In the genomic region with DNA sequence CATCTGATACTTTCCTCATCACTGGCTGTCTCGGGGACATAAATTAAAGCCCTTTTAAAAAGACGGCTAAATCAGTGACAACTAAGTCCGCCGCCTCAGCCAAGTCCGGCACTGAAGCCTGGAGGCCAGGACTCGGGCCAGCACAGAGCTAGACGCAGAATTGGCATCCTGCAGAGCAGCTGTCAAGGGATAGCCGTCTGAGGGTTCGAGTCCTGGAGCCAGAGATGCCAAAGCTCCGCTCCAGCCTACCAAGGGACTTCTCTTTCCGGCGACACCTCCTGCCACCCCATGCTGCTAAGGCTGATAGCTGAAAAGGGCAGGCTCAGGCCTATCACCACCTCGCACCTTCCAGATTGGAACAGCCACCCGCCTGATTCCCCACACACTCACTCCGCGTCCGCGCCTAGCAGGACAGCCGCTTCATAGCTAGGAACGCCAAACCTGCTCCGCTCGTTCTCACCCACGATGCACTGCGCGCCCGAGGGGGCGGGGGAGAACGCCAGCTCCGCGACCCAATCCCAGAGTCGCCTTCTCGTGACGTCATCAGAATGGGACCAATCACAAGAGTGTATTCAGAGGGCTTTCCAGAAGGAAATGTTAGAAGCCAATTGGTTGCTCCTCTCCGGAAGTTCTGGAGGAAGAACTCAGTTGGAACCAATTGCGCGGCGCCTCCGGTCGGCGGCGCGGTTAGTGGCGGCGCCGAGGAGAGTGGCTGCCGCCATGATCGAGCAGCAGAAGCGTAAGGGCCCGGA, we compare ENCODE assay signal across 7 mouse cellular contexts. TPM values are rescaled to one million over a fixed set of nuclear protein-coding genes. Genes with fewer than 3 reads are reported as not detected.
DNase-seq lines count a peak whose midpoint lies in the region; ATAC-seq lines count a peak whose summit lies in the region.

Gene Zcchc17 (minus strand): TSS at position 458 of the 752 bp plus-strand sequence.
Gene Snrnp40 (plus strand): TSS at position 647 of the 752 bp plus-strand sequence.

- H3K36me3 ChIP-seq in intestine, embryonic 16.5 days (ENCODE audit: control insufficient read depth, insufficient read depth, low read length) = no peaks in the 10 kb centered on the region
- H3K36me3 ChIP-seq in midbrain, embryonic 11.5 days (ENCODE audit: control insufficient read depth, insufficient read depth, low read length) = peaks cover 6% of the 10 kb centered on the region

- DNase-seq in adrenal gland, adult 8-10 months = peak; percentile 98
- DNase-seq in embryo, embryonic 9.5 days (ENCODE audit: extremely low spot score) = peak; percentile 97
- DNase-seq in gastrocnemius, postnatal 4 days (ENCODE audit: low spot score in 2 of 2) = peak; percentile 99
- DNase-seq in left cerebral cortex, postnatal 36 days (ENCODE audit: low spot score in 2 of 2) = peak; percentile 98 to 99
- peak; percentile 99 for DNase-seq in midbrain, embryonic 11.5 days (ENCODE audit: low spot score, missing footprints)
- DNase-seq in skeletal muscle tissue, adult 2 months (ENCODE audit: low read depth, low spot score) = peak; percentile 98

- intact Hi-C loops in left cerebral cortex, postnatal 36 days (cut with DNase I) = no loop called here

- WGBS in intestine, embryonic 16.5 days = under 1% methylated on average over 49 of the region's 49 CpGs
- under 1% methylated on average over 49 of the region's 49 CpGs for WGBS in midbrain, embryonic 11.5 days

- peak within 1 kb of the TSS; percentile 90 for H3K4me3 ChIP-seq in intestine, embryonic 16.5 days (ENCODE audit: low read length)
- peak within 1 kb of the TSS; percentile 96 for H3K4me3 ChIP-seq in midbrain, embryonic 11.5 days (ENCODE audit: low read depth, low read length)

- peak within 1 kb of the TSS; percentile 96 for H3K9ac ChIP-seq in intestine, embryonic 16.5 days (ENCODE audit: low read depth, low read length)
- H3K9ac ChIP-seq in midbrain, embryonic 11.5 days (ENCODE audit: low read length) = peak within 1 kb of the TSS; percentile 91

- peaks cover 13% of the 10 kb centered on the region for H3K4me1 ChIP-seq in intestine, embryonic 16.5 days (ENCODE audit: control insufficient read depth, insufficient read depth, low read length)
- H3K4me1 ChIP-seq in midbrain, embryonic 11.5 days (ENCODE audit: control insufficient read depth, insufficient read depth, low read length) = peaks cover 18% of the 10 kb centered on the region

- H3K9me3 ChIP-seq in intestine, embryonic 16.5 days (ENCODE audit: control insufficient read depth, low read length) = no peaks in the 10 kb centered on the region
- H3K9me3 ChIP-seq in midbrain, embryonic 11.5 days (ENCODE audit: control insufficient read depth, low read length) = no peaks in the 10 kb centered on the region

- no peaks in the 10 kb centered on the region for H3K27me3 ChIP-seq in intestine, embryonic 16.5 days (replicated peaks; ENCODE audit: control insufficient read depth, insufficient read depth, low read length)
- no peaks in the 10 kb centered on the region for H3K27me3 ChIP-seq in midbrain, embryonic 11.5 days (ENCODE audit: control insufficient read depth, insufficient read depth, low read length)

- H3K27ac ChIP-seq in intestine, embryonic 16.5 days (ENCODE audit: low read length) = peak within 1 kb of the TSS; percentile 74
- peak within 1 kb of the TSS; percentile 61 for H3K27ac ChIP-seq in midbrain, embryonic 11.5 days (ENCODE audit: low read depth, low read length)

- peak within 1 kb of the TSS; percentile 80 for H3K4me2 ChIP-seq in intestine, embryonic 16.5 days (ENCODE audit: low read depth, low read length)
- peak within 1 kb of the TSS; percentile 89 for H3K4me2 ChIP-seq in midbrain, embryonic 11.5 days

- ATAC-seq in intestine, embryonic 16.5 days = peak; percentile 99
- peak; percentile 99 for ATAC-seq in midbrain, embryonic 11.5 days (ENCODE audit: low FRiP score)

RNA-seq across cellular contexts. Expression of gene Zcchc17, which starts in this region (rescaled TPM):
- 10 to 100 TPM; 40.8 to 55.8 (median 48.3) TPM for total RNA-seq in adrenal gland, adult 8-10 months (2022)
- 10 to 100 TPM; 42.3 to 42.6 TPM for total RNA-seq in gastrocnemius, postnatal 4 days (2021)
- 56.3 and 59.7 TPM in 2 replicates for polyA plus RNA-seq in intestine, embryonic 16.5 days (2015; fragmentation: Nextera tagmentation; extraction: Ambion mirVana)
- 10 to 100 TPM; 62.3 to 67.8 TPM for total RNA-seq in left cerebral cortex, postnatal 36 days (2021)
- polyA plus RNA-seq in midbrain, embryonic 11.5 days (2014; fragmentation: Nextera tagmentation; extraction: Ambion mirVana) = 81.2 and 84.7 TPM in 2 replicates

RNA-seq across cellular contexts. Expression of gene Snrnp40, which starts in this region (rescaled TPM):
- total RNA-seq in adrenal gland, adult 8-10 months (2022) = 10 to 100 TPM; 35.7 to 41.7 (median 37.4) TPM
- total RNA-seq in gastrocnemius, postnatal 4 days (2021) = 10 to 100 TPM; 38.5 to 41.3 TPM
- polyA plus RNA-seq in intestine, embryonic 16.5 days (2015; fragmentation: Nextera tagmentation; extraction: Ambion mirVana) = 108 and 118 TPM in 2 replicates
- 10 to 100 TPM; 22.9 to 25.5 TPM for total RNA-seq in left cerebral cortex, postnatal 36 days (2021)
- polyA plus RNA-seq in midbrain, embryonic 11.5 days (2014; fragmentation: Nextera tagmentation; extraction: Ambion mirVana) = 220 and 223 TPM in 2 replicates

Comparison
In these comparisons a context has a peak if more than half of its experiments do, and no peak if none do; other contexts are left out.
1. Peak in every context shown above with its lines: DNase-seq, ATAC-seq, H3K4me3 ChIP-seq and H3K27ac ChIP-seq.